Mouse (Mus musculus) CH12.LX (cell line): Measurements from ENCODE around the gene Cldn2. TPM values are rescaled to one million over a fixed set of nuclear protein-coding genes. Genes with fewer than 3 reads are reported as not detected.

Experiments used
- DNase-seq: peaks from one replicate; pipeline ENCODE4 v3.0.0-alpha.2; 2013; ENCODE audit errors: extremely low read depth
- H3K27ac ChIP-seq: 2 replicates; pipeline ENCODE4 v1.5.1; 2012; ENCODE audit warnings: low read depth, mild to moderate bottlenecking, control low read depth, moderate library complexity; ENCODE audit not compliant: insufficient read depth
- H3K27me3 ChIP-seq: replicated peaks from 2 replicates; pipeline ENCODE3; 2012; ENCODE audit warnings: inconsistent platforms
- H3K36me3 ChIP-seq, 2 experiments: replicated peaks in 1 of 2; 2 replicates each; pipeline versions ENCODE3 to v1.6.1; 2012; ENCODE audit warnings: inconsistent platforms in 1 of 2, low read length in 1 of 2, mild to moderate bottlenecking in 1 of 2, mixed read lengths in 1 of 2, moderate library complexity in 1 of 2; ENCODE audit not compliant: control insufficient read depth in 1 of 2, insufficient read depth in 1 of 2
- H3K4me1 ChIP-seq, 2 experiments: 2 replicates each; pipeline ENCODE4 v1.6.1; 2012; ENCODE audit warnings: inconsistent platforms in 1 of 2, moderate library complexity in 1 of 2; ENCODE audit not compliant: insufficient read depth in 2 of 2, control insufficient read depth in 1 of 2
- H3K4me2 ChIP-seq: 2 replicates; pipeline ENCODE4 v1.6.1; 2012; ENCODE audit warnings: low read depth, mild to moderate bottlenecking, control low read depth; ENCODE audit not compliant: poor library complexity, insufficient read depth, severe bottlenecking
- H3K4me3 ChIP-seq, 3 experiments: fragments of 150-350 bp in 1 of 3; sonication (generic) in 1 of 3; replicated peaks in 1 of 3; 2 replicates each; pipeline versions ENCODE3 to v1.5.1; 2011 to 2012; ENCODE audit warnings: low read depth in 2 of 3, low read length in 2 of 3, mild to moderate bottlenecking in 2 of 3, moderate library complexity in 2 of 3, control low read depth in 1 of 3, improper control_type of control experiment in 1 of 3, inconsistent platforms in 1 of 3, mixed read lengths in 1 of 3; ENCODE audit not compliant: poor library complexity in 1 of 3
- H3K79me2 ChIP-seq: replicated peaks from 2 replicates; pipeline ENCODE4 v1.6.1; 2012; ENCODE audit warnings: mild to moderate bottlenecking, moderate library complexity; ENCODE audit not compliant: control insufficient read depth, poor library complexity, insufficient read depth, severe bottlenecking; ENCODE audit errors: extremely low read depth
- H3K9ac ChIP-seq: 2 replicates; pipeline ENCODE4 v1.6.1; 2012; ENCODE audit warnings: low read depth, mild to moderate bottlenecking, control low read depth, moderate library complexity; ENCODE audit not compliant: insufficient read depth
- H3K9me3 ChIP-seq: replicated peaks from 2 replicates; pipeline ENCODE3; 2012; ENCODE audit warnings: low read length, inconsistent platforms, mixed read lengths
- CHD1 ChIP-seq: IDR thresholded peaks from 2 replicates; pipeline ENCODE4 v1.6.1; 2012; ENCODE audit warnings: low read depth, low read length, improper control_type of control experiment, inconsistent platforms
- ELF1 ChIP-seq: IDR thresholded peaks from 2 replicates; pipeline ENCODE4 v1.6.1; 2014; ENCODE audit warnings: low read depth, mild to moderate bottlenecking, inconsistent platforms, low read length, improper control_type of control experiment
- EP300 ChIP-seq: IDR thresholded peaks from 2 replicates; pipeline ENCODE4 v1.6.1; 2011; ENCODE audit warnings: low read length, improper control_type of control experiment
- ETS1 ChIP-seq: conservative IDR thresholded peaks from 2 replicates; pipeline ENCODE4 v1.6.1; 2012; ENCODE audit warnings: low read depth, mild to moderate bottlenecking, inconsistent platforms, low read length, improper control_type of control experiment, moderate library complexity
- HCFC1 ChIP-seq: IDR thresholded peaks from 2 replicates; pipeline ENCODE4 v1.6.1; 2012; ENCODE audit warnings: low read depth, mild to moderate bottlenecking, inconsistent platforms, low read length, improper control_type of control experiment
- JUN ChIP-seq: IDR thresholded peaks from 2 replicates; pipeline ENCODE4 v1.6.1; 2011; ENCODE audit warnings: low read depth, mild to moderate bottlenecking, low read length, improper control_type of control experiment, moderate library complexity; ENCODE audit not compliant: insufficient read depth
- KAT2A ChIP-seq: IDR thresholded peaks from 2 replicates; pipeline ENCODE4 v1.6.1; 2012; ENCODE audit warnings: low read length, improper control_type of control experiment, inconsistent platforms; ENCODE audit not compliant: insufficient replicate concordance
- MAX ChIP-seq: IDR thresholded peaks from 2 replicates; pipeline ENCODE4 v1.6.1; 2011; ENCODE audit warnings: low read length, improper control_type of control experiment
- MAZ ChIP-seq: IDR thresholded peaks from 2 replicates; pipeline ENCODE4 v1.6.1; 2012; ENCODE audit warnings: low read depth, mild to moderate bottlenecking, inconsistent platforms, low read length, improper control_type of control experiment, moderate library complexity
- MXI1 ChIP-seq: IDR thresholded peaks from 2 replicates; pipeline ENCODE4 v1.6.1; 2011; ENCODE audit warnings: mild to moderate bottlenecking, low read depth, low read length, improper control_type of control experiment
- MYC ChIP-seq: IDR thresholded peaks from 2 replicates; pipeline ENCODE4 v1.6.1; 2011; ENCODE audit warnings: low read depth, mild to moderate bottlenecking, improper control_type of control experiment, low read length
- PAX5 ChIP-seq: IDR thresholded peaks from 2 replicates; pipeline ENCODE4 v1.6.1; 2012; ENCODE audit warnings: low read length, inconsistent platforms, mixed read lengths
- POLR2A ChIP-seq: IDR thresholded peaks from 2 replicates; pipeline ENCODE4 v1.6.1; 2011; ENCODE audit warnings: low read depth, mild to moderate bottlenecking, improper control_type of control experiment, low read length
- RAD21 ChIP-seq: IDR thresholded peaks from 2 replicates; pipeline ENCODE4 v1.6.1; 2011; ENCODE audit warnings: low read depth, mild to moderate bottlenecking, low read length, improper control_type of control experiment, moderate library complexity
- RCOR1 ChIP-seq: conservative IDR thresholded peaks from 2 replicates; pipeline ENCODE4 v1.6.1; 2012; ENCODE audit warnings: low read depth, mild to moderate bottlenecking, inconsistent platforms, low read length, improper control_type of control experiment
- TBP ChIP-seq: conservative IDR thresholded peaks from 2 replicates; pipeline ENCODE4 v1.6.1; 2011; ENCODE audit warnings: low read depth, low read length, improper control_type of control experiment
- TCF12 ChIP-seq: IDR thresholded peaks from 2 replicates; pipeline ENCODE4 v1.6.1; 2014; ENCODE audit warnings: low read depth, mild to moderate bottlenecking, inconsistent platforms, low read length, improper control_type of control experiment
- USF1 ChIP-seq: IDR thresholded peaks from 2 replicates; pipeline ENCODE4 v1.6.1; 2014; ENCODE audit warnings: low read depth, mild to moderate bottlenecking, inconsistent platforms, low read length, improper control_type of control experiment
- USF2 ChIP-seq: conservative IDR thresholded peaks from 2 replicates; pipeline ENCODE4 v1.6.1; 2011; ENCODE audit warnings: low read depth, low read length, improper control_type of control experiment
- ZNF384 ChIP-seq: IDR thresholded peaks from 2 replicates; pipeline ENCODE4 v1.6.1; 2012; ENCODE audit warnings: low read depth, low read length, improper control_type of control experiment, inconsistent platforms
- dilution Hi-C: fragments of 300-500 bp; cut with MboI; formaldehyde crosslinking; loops from 2 replicates; pipeline ENCODE4 v1.14.3; 2020; ENCODE audit warnings: low sequenced_read_pairs; ENCODE audit not compliant: extremely low pct_unique_long_range_greater_than_20kb, extremely low pct_ligation_motif_present
- in situ Hi-C: fragments of 300-500 bp; cut with MboI; formaldehyde crosslinking; loops from 3 replicates; pipeline ENCODE4 v1.14.3; 2019; ENCODE audit warnings: low sequenced_read_pairs, low pct_ligation_motif_present, low pct_unique_long_range_greater_than_20kb, mixed read lengths
- polyA plus RNA-seq: library from polyadenylated mRNA; unstranded; fragments of >175 nt; gene quantifications from 2 replicates; pipeline ENCODE4 v1.2.1, GENCODE M21; 2012; ENCODE audit warnings: low read depth; ENCODE audit not compliant: insufficient read length
- total RNA-seq, 2 experiments: library from RNA; depleted of rRNA; stranded (reverse); fragments of 300-350 nt in 1 of 2; fragments of >200 nt in 1 of 2; gene quantifications; 2 replicates each; pipeline ENCODE4 v1.2.3; 2012 to 2014

The Cldn2 gene
- total and polyA plus RNA-seq, 3 experiments: 0.07 TPM; not detected in 2

DNA sequence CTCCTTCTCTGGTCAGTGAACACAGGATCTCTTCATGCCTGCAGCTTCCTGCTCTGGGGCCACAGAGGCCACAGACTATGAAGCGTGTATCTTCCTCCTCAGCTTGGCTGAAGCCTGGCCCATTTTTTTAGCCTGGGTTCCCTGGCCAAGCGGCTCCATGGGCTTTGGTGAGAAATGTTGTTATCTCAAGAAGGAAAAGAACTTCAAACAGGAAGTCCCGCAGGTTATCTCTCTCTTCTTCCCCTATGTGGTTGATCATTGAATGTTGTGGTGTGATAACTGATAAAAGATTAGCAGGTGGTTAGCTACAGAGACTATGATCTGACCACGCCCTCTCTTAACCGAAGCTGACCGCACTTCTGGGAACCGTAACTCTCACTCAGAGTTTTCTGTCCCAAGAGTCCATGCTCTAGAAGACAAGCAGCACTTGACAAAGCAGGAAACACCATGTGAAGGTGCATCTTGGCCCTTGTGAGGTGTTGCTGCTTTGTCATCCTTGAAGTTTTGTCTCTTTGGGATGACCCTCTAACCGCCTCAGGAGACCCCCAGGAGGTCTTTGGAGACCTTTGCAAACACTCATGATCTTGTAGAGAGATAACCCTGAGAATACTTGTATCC lies 13.5 kb downstream of the Cldn2 start:
- no peak for DNase-seq
- in situ Hi-C loops (no loop called here), dilution Hi-C loops (no loop called here)
- H3K4me3 ChIP-seq: no peak overlapping the region
- no peak overlapping the region for H3K9ac ChIP-seq
- no peak overlapping the region for H3K27ac ChIP-seq
- peaks cover 3 to 17% of the 10 kb centered on the region in 2 experiments; a peak in 1 of 4 replicates for H3K4me1 ChIP-seq
- no peak overlapping the region for H3K4me2 ChIP-seq
- no peaks in the 10 kb centered on the region for H3K27me3 ChIP-seq
- no peaks in the 10 kb centered on the region for H3K9me3 ChIP-seq
- H3K36me3 ChIP-seq: no peaks in the 10 kb centered on the region
- no peak for TF ChIP-seq TBP
- no peak for TF ChIP-seq ZNF384
- TF ChIP-seq ETS1: no peak
- no peak for TF ChIP-seq MXI1
- H3K79me2 ChIP-seq: no peaks in the 10 kb centered on the region

GRCm38 (mm10) chrX:139815201-139815600 lies 14.6 kb downstream of the Cldn2 start:
- in situ Hi-C loops: no loop called here
- H3K36me3 ChIP-seq: no peaks in the 10 kb centered on the region
- no peak overlapping the region for H3K4me3 ChIP-seq
- H3K4me2 ChIP-seq: no peak overlapping the region
- no peak overlapping the region for H3K27ac ChIP-seq
- H3K79me2 ChIP-seq: no peaks in the 10 kb centered on the region
- DNase-seq: no peak
- peaks cover 3 to 17% of the 10 kb centered on the region in 2 experiments; a peak in 1 of 4 replicates for H3K4me1 ChIP-seq
- dilution Hi-C loops: no loop called here
- no peak for TF ChIP-seq USF1
- no peak for TF ChIP-seq POLR2A
- no peak for TF ChIP-seq ZNF384
- TF ChIP-seq MAZ: no peak
- TF ChIP-seq CHD1: no peak
- TF ChIP-seq RAD21: no peak
- TF ChIP-seq ELF1: no peak
- no peak for TF ChIP-seq USF2
- no peak for TF ChIP-seq MYC
- no peak for TF ChIP-seq TCF12
- TF ChIP-seq MXI1: no peak
- TF ChIP-seq JUN: no peak
- no peak for TF ChIP-seq EP300
- TF ChIP-seq RCOR1: no peak
- no peak for TF ChIP-seq PAX5
- TF ChIP-seq KAT2A: no peak
- TF ChIP-seq HCFC1: no peak
- TF ChIP-seq MAX: no peak
- H3K9me3 ChIP-seq: no peaks in the 10 kb centered on the region
- H3K9ac ChIP-seq: no peak overlapping the region
- no peaks in the 10 kb centered on the region for H3K27me3 ChIP-seq
